Mouse (Mus musculus) erythroblast, adult 5-6 weeks (primary cell): ENCODE results near the gene Bad. TPM values are rescaled to one million over a fixed set of nuclear protein-coding genes. Genes with fewer than 3 reads are reported as not detected.

Source experiments
- ATAC-seq: replicated peaks from 2 replicates; pipeline ENCODE4 v1.8.0; 2016; ENCODE audit warnings: moderate number of reproducible peaks, mild to moderate bottlenecking, moderate TSS enrichment, inconsistent platforms; ENCODE audit not compliant: poor library complexity, low FRiP score, severe bottlenecking
- total RNA-seq, 2 experiments: library from RNA; stranded (forward) in 1 of 2; stranded (reverse) in 1 of 2; fragments of 150-400 nt in 1 of 2; fragments of 200-764, 138-1000 nt in 1 of 2; gene quantifications; 2 replicates each; pipeline versions ENCODE4 v1.2.3 to v1.2.4; 2015 to 2017; ENCODE audit warnings: low replicate concordance in 2 of 2

The Bad gene
- total RNA-seq, 2 experiments from 2014 or later = 2.1 to 9.5 TPM

GRCm38 (mm10) chr19:6996006-6996405, 54.3 kb downstream of the Bad start, which contains the start of the genes Nudt22 and Trpt1:
Gene Nudt22, minus strand, starts transcription at chr19:6996117.
Gene Trpt1, plus strand, starts transcription at chr19:6996131.
- ATAC-seq = peak; percentile 74

- no peak for ATAC-seq
Observed at GRCm38 (mm10) chr19:6997721-6998290, 56.1 kb downstream of the Bad start.

GRCm38 (mm10) chr19:6999360-7000063, 57.9 kb downstream of the Bad start:
- no peak for ATAC-seq

Other genes with a start within 250 kb of the Bad start
- 3.6 TPM in 1 of 2 replicates, not detected in the other for gene Rps6ka4, start 101.2 kb upstream of the Bad start, total RNA-seq (2015; ENCODE audit: low replicate concordance)
- 1.1 and 2.6 TPM in 2 replicates for gene Rps6ka4, start 101.2 kb upstream of the Bad start, total RNA-seq (2017; ENCODE audit: low replicate concordance)
- gene Ccdc88b, start 83.7 kb upstream of the Bad start, total RNA-seq (2015; ENCODE audit: low replicate concordance) = 3.8 and 4.6 TPM in 2 replicates
- gene Ccdc88b, start 83.7 kb upstream of the Bad start, total RNA-seq (2017; ENCODE audit: low replicate concordance) = 10.9 and 11.8 TPM in 2 replicates
- gene Trmt112, start 32.2 kb upstream of the Bad start, total RNA-seq (2015; ENCODE audit: low replicate concordance) = 46.7 and 49.5 TPM in 2 replicates
- 22.7 and 49.4 TPM in 2 replicates for gene Trmt112, start 32.2 kb upstream of the Bad start, total RNA-seq (2017; ENCODE audit: low replicate concordance)
- gene Prdx5, start 31.8 kb upstream of the Bad start, total RNA-seq (2015; ENCODE audit: low replicate concordance) = 192 and 238 TPM in 2 replicates
- 232 and 266 TPM in 2 replicates for gene Prdx5, start 31.8 kb upstream of the Bad start, total RNA-seq (2017; ENCODE audit: low replicate concordance)
- gene Esrra, start 20.0 kb upstream of the Bad start, total RNA-seq (2015; ENCODE audit: low replicate concordance) = 3.1 and 5.2 TPM in 2 replicates
- 2.4 and 4.2 TPM in 2 replicates for gene Esrra, start 20.0 kb upstream of the Bad start, total RNA-seq (2017; ENCODE audit: low replicate concordance)
- not detected in 2 replicates for gene Catsperz, start 16.5 kb upstream of the Bad start, total RNA-seq (2015; ENCODE audit: low replicate concordance)
- gene Catsperz, start 16.5 kb upstream of the Bad start, total RNA-seq (2017; ENCODE audit: low replicate concordance) = not detected in 2 replicates
- gene Kcnk4, start 7.3 kb upstream of the Bad start, total RNA-seq (2015; ENCODE audit: low replicate concordance) = not detected in 2 replicates
- gene Kcnk4, start 7.3 kb upstream of the Bad start, total RNA-seq (2017; ENCODE audit: low replicate concordance) = not detected in 2 replicates
- gene Gpr137, start 619 bp downstream of the Bad start, total RNA-seq (2015; ENCODE audit: low replicate concordance) = 3.3 and 5.8 TPM in 2 replicates
- gene Gpr137, start 619 bp downstream of the Bad start, total RNA-seq (2017; ENCODE audit: low replicate concordance) = 4.2 and 7.2 TPM in 2 replicates
- gene Ppp1r14b, start 33.1 kb downstream of the Bad start, total RNA-seq (2015; ENCODE audit: low replicate concordance) = 30.9 and 57.8 TPM in 2 replicates
- 17.8 and 41.6 TPM in 2 replicates for gene Ppp1r14b, start 33.1 kb downstream of the Bad start, total RNA-seq (2017; ENCODE audit: low replicate concordance)
- gene Plcb3, start 34.6 kb downstream of the Bad start, total RNA-seq (2015; ENCODE audit: low replicate concordance) = 0.19 and 0.42 TPM in 2 replicates
- gene Plcb3, start 34.6 kb downstream of the Bad start, total RNA-seq (2017; ENCODE audit: low replicate concordance) = 2.5 and 6.8 TPM in 2 replicates
- gene Fkbp2, start 38.6 kb downstream of the Bad start, total RNA-seq (2015; ENCODE audit: low replicate concordance) = 34.0 and 34.9 TPM in 2 replicates
- gene Fkbp2, start 38.6 kb downstream of the Bad start, total RNA-seq (2017; ENCODE audit: low replicate concordance) = 31.0 and 34.8 TPM in 2 replicates
- gene Vegfb, start 45.8 kb downstream of the Bad start, total RNA-seq (2015; ENCODE audit: low replicate concordance) = 11.7 TPM in 2 replicates
- gene Vegfb, start 45.8 kb downstream of the Bad start, total RNA-seq (2017; ENCODE audit: low replicate concordance) = 0.98 and 1.1 TPM in 2 replicates
- 4.4 and 6.5 TPM in 2 replicates for gene Dnajc4, start 50.7 kb downstream of the Bad start, total RNA-seq (2015; ENCODE audit: low replicate concordance)
- 2.1 and 10.9 TPM in 2 replicates for gene Dnajc4, start 50.7 kb downstream of the Bad start, total RNA-seq (2017; ENCODE audit: low replicate concordance)
- gene Nudt22, start 54.3 kb downstream of the Bad start, total RNA-seq (2015; ENCODE audit: low replicate concordance) = 5.4 TPM in 1 of 2 replicates, not detected in the other
- 0.60 and 4.9 TPM in 2 replicates for gene Nudt22, start 54.3 kb downstream of the Bad start, total RNA-seq (2017; ENCODE audit: low replicate concordance)
- gene Trpt1, start 54.3 kb downstream of the Bad start, total RNA-seq (2015; ENCODE audit: low replicate concordance) = not detected in 2 replicates
- gene Trpt1, start 54.3 kb downstream of the Bad start, total RNA-seq (2017; ENCODE audit: low replicate concordance) = not detected in 2 replicates
- 20.8 and 28.6 TPM in 2 replicates for gene Fermt3, start 77.6 kb downstream of the Bad start, total RNA-seq (2015; ENCODE audit: low replicate concordance)
- 49.0 and 56.3 TPM in 2 replicates for gene Fermt3, start 77.6 kb downstream of the Bad start, total RNA-seq (2017; ENCODE audit: low replicate concordance)
- 39.1 and 40.2 TPM in 2 replicates for gene Stip1, start 98.1 kb downstream of the Bad start, total RNA-seq (2015; ENCODE audit: low replicate concordance)
- 33.4 and 44.3 TPM in 2 replicates for gene Stip1, start 98.1 kb downstream of the Bad start, total RNA-seq (2017; ENCODE audit: low replicate concordance)
- 0.77 and 4.2 TPM in 2 replicates for gene Macrod1, start 114.9 kb downstream of the Bad start, total RNA-seq (2015; ENCODE audit: low replicate concordance)
- gene Macrod1, start 114.9 kb downstream of the Bad start, total RNA-seq (2017; ENCODE audit: low replicate concordance) = 0.94 TPM in 1 of 2 replicates, not detected in the other
- gene Flrt1, start 163.9 kb downstream of the Bad start, total RNA-seq (2015; ENCODE audit: low replicate concordance) = not detected in 2 replicates
- not detected in 2 replicates for gene Flrt1, start 163.9 kb downstream of the Bad start, total RNA-seq (2017; ENCODE audit: low replicate concordance)